ENCODE assay signal across 8 mouse cellular contexts in genomic region chr4:117836204-117836767, GRCm38 (mm10). TPM values are rescaled to one million over a fixed set of nuclear protein-coding genes. Genes with fewer than 3 reads are reported as not detected.
A peak's percentile ranks its signal among the peaks of the same experiment; 100 is the strongest.
DNase-seq lines count a peak whose midpoint lies in the region; ATAC-seq and TF ChIP-seq lines count a peak whose summit lies in the region.

No protein-coding gene starts in this region.

- peak overlapping the region; percentile 95 for H3ac ChIP-seq in C2C12 (ENCODE audit: control insufficient read depth, insufficient read length, low read depth)

- TF ChIP-seq CTCF in C2C12 (IDR thresholded peaks at IDR 0.05; ENCODE audit: control insufficient read depth, insufficient read depth, insufficient read length), result no peak
- TF ChIP-seq CTCF in embryonic fibroblast, embryonic 13.5 days (IDR thresholded peaks at IDR 0.05; ENCODE audit: borderline replicate concordance, insufficient read depth, low read length), result no peak

- no peaks in the 10 kb centered on the region for H3K79me3 ChIP-seq in C2C12 (ENCODE audit: low read depth)

- H3K4me3 ChIP-seq in C2C12 (ENCODE audit: insufficient read depth, poor library complexity, severe bottlenecking), result peak overlapping the region; percentile 53
- peak overlapping the region; percentile 78 for H3K4me3 ChIP-seq in embryonic fibroblast, embryonic 13.5 days (ENCODE audit: insufficient read depth, low read length)
- peak overlapping the region; percentile 94 for H3K4me3 ChIP-seq in heart, embryonic 10.5 days
- peak overlapping the region; percentile 83 for H3K4me3 ChIP-seq in kidney, embryonic 15.5 days (replicated peaks)

- no peaks in the 10 kb centered on the region for H3K27me3 ChIP-seq in C2C12 (ENCODE audit: control insufficient read depth, insufficient read depth, insufficient read length)
- H3K27me3 ChIP-seq in heart, embryonic 10.5 days (ENCODE audit: insufficient read depth, poor library complexity, severe bottlenecking), result peaks cover 28% of the 10 kb centered on the region
- 0 out of 2 replicates have a peak, but pooled peaks cover 4% of the 10 kb centered on the region for H3K27me3 ChIP-seq in kidney, embryonic 15.5 days

- H3K9ac ChIP-seq in kidney, embryonic 15.5 days, result peak overlapping the region; percentile 88

- peak; percentile 91 for DNase-seq in brain, adult 2 months (ENCODE audit: low read depth, low spot score)
- peak; percentile 96 for DNase-seq in heart, embryonic 10.5 days (ENCODE audit: low spot score)
- DNase-seq in liver, result peak; percentile 98
- peak; percentile 34 to 52 for DNase-seq in monocyte, adult 2 months (ENCODE audit: low read depth in 1 of 2, low spot score in 2 of 2)
- peak; percentile 82 for DNase-seq in spleen, postnatal 14 days (ENCODE audit: low spot score in 2 of 2)

- no peaks in the 10 kb centered on the region for H3K36me3 ChIP-seq in C2C12 (ENCODE audit: control insufficient read depth, insufficient read depth)
- H3K36me3 ChIP-seq in heart, embryonic 10.5 days, result no peaks in the 10 kb centered on the region; the same call in 1 of the 2 replicates
- H3K36me3 ChIP-seq in kidney, embryonic 15.5 days, result no peaks in the 10 kb centered on the region; the same call in 1 of the 2 replicates

- H3K9me3 ChIP-seq in heart, embryonic 10.5 days, result no peaks in the 10 kb centered on the region
- no peaks in the 10 kb centered on the region for H3K9me3 ChIP-seq in kidney, embryonic 15.5 days (replicated peaks)

- no peaks in the 10 kb centered on the region for H3K79me2 ChIP-seq in C2C12 (ENCODE audit: control insufficient read depth, insufficient read depth)

- under 1% methylated on average over 48 of the region's 48 CpGs for WGBS in heart, embryonic 10.5 days
- WGBS in kidney, embryonic 15.5 days, result under 1% methylated on average over 48 of the region's 48 CpGs

- H3K4me2 ChIP-seq in kidney, embryonic 15.5 days, result peak overlapping the region; percentile 97

- peak overlapping the region; percentile 43 for H3K27ac ChIP-seq in embryonic fibroblast, embryonic 13.5 days (ENCODE audit: insufficient read depth, low read length)
- peak overlapping the region; percentile 93 for H3K27ac ChIP-seq in heart, embryonic 10.5 days
- peak overlapping the region; percentile 87 for H3K27ac ChIP-seq in kidney, embryonic 15.5 days

- peak; percentile 90 for ATAC-seq in kidney, embryonic 15.5 days (replicated peaks; ENCODE audit: low FRiP score)

- H3K4me1 ChIP-seq in embryonic fibroblast, embryonic 13.5 days (ENCODE audit: control insufficient read depth, insufficient read depth, low read length), result no peaks in the 10 kb centered on the region
- peaks cover 20% of the 10 kb centered on the region for H3K4me1 ChIP-seq in heart, embryonic 10.5 days
- H3K4me1 ChIP-seq in kidney, embryonic 15.5 days, result peaks cover 28% of the 10 kb centered on the region

- TF ChIP-seq POLR2A in embryonic fibroblast, embryonic 13.5 days (IDR thresholded peaks at IDR 0.05; ENCODE audit: low read depth, low read length), result peak; percentile 69

TF ChIP-seq in C2C12, 6 proteins besides CTCF, POLR2A, EP300 and RAD21:
- TF ChIP-seq USF1 (IDR thresholded peaks at IDR 0.05; ENCODE audit: low read depth), result no peak
- no peak for TF ChIP-seq MYOG (IDR thresholded peaks at IDR 0.05; ENCODE audit: control insufficient read depth, extremely low read depth, insufficient read length)
- no peak for TF ChIP-seq MAX (IDR thresholded peaks at IDR 0.05)
- no peak for TF ChIP-seq CEBPB (IDR thresholded peaks at IDR 0.05; ENCODE audit: low read depth)
- no peak for TF ChIP-seq FOSL1 (IDR thresholded peaks at IDR 0.05; ENCODE audit: insufficient read depth, low read length, poor library complexity, severe bottlenecking)
- TF ChIP-seq MYOD1 (IDR thresholded peaks at IDR 0.05; ENCODE audit: control insufficient read depth, insufficient read length, low read depth), result no peak
TF ChIP-seq in C2C12: peak in this region for 0.

RNA-seq across cellular contexts. Expression of gene Slc6a9, which starts 2.0 kb away (rescaled TPM):
- 14.4 TPM for polyA plus RNA-seq in C2C12 (2012; fragmentation: generic; extraction: Trizol)
- 26.0 and 44.0 TPM in 2 replicates for polyA plus RNA-seq in embryonic fibroblast, embryonic 13.5 days (2011; ENCODE audit: insufficient read length, low read depth, missing spikeins)
- 12.5 and 12.8 TPM in 2 replicates for polyA plus RNA-seq in heart, embryonic 10.5 days (2016; fragmentation: Nextera tagmentation; extraction: Ambion mirVana)
- polyA plus RNA-seq in kidney, embryonic 15.5 days (2015; fragmentation: Nextera tagmentation; extraction: Ambion mirVana), result 9.4 and 15.2 TPM in 2 replicates

RNA-seq across cellular contexts. Expression of gene Ccdc24, which starts 36.1 kb away (rescaled TPM):
- polyA plus RNA-seq in C2C12 (2012; fragmentation: generic; extraction: Trizol), result 1.4 TPM
- polyA plus RNA-seq in embryonic fibroblast, embryonic 13.5 days (2011; ENCODE audit: insufficient read length, low read depth, missing spikeins), result 0.78 and 2.5 TPM in 2 replicates
- polyA plus RNA-seq in heart, embryonic 10.5 days (2016; fragmentation: Nextera tagmentation; extraction: Ambion mirVana), result 0.79 and 1.0 TPM in 2 replicates
- polyA plus RNA-seq in kidney, embryonic 15.5 days (2015; fragmentation: Nextera tagmentation; extraction: Ambion mirVana), result 0.89 and 1.8 TPM in 2 replicates

RNA-seq across cellular contexts. Expression of gene B4galt2, which starts 47.0 kb away (rescaled TPM):
- polyA plus RNA-seq in C2C12 (2012; fragmentation: generic; extraction: Trizol), result 37.7 TPM
- 43.8 and 45.6 TPM in 2 replicates for polyA plus RNA-seq in embryonic fibroblast, embryonic 13.5 days (2011; ENCODE audit: insufficient read length, low read depth, missing spikeins)
- polyA plus RNA-seq in heart, embryonic 10.5 days (2016; fragmentation: Nextera tagmentation; extraction: Ambion mirVana), result 14.2 and 17.7 TPM in 2 replicates
- polyA plus RNA-seq in kidney, embryonic 15.5 days (2015; fragmentation: Nextera tagmentation; extraction: Ambion mirVana), result 17.7 and 19.8 TPM in 2 replicates

RNA-seq across cellular contexts. Expression of gene Atp6v0b, which starts 50.8 kb away (rescaled TPM):
- 296 TPM for polyA plus RNA-seq in C2C12 (2012; fragmentation: generic; extraction: Trizol)
- 137 and 146 TPM in 2 replicates for polyA plus RNA-seq in embryonic fibroblast, embryonic 13.5 days (2011; ENCODE audit: insufficient read length, low read depth, missing spikeins)
- polyA plus RNA-seq in heart, embryonic 10.5 days (2016; fragmentation: Nextera tagmentation; extraction: Ambion mirVana), result 208 and 209 TPM in 2 replicates
- 212 and 221 TPM in 2 replicates for polyA plus RNA-seq in kidney, embryonic 15.5 days (2015; fragmentation: Nextera tagmentation; extraction: Ambion mirVana)

RNA-seq across cellular contexts. Expression of gene Dph2, which starts 55.5 kb away (rescaled TPM):
- polyA plus RNA-seq in C2C12 (2012; fragmentation: generic; extraction: Trizol), result 16.4 TPM
- 6.6 and 10.0 TPM in 2 replicates for polyA plus RNA-seq in embryonic fibroblast, embryonic 13.5 days (2011; ENCODE audit: insufficient read length, low read depth, missing spikeins)
- polyA plus RNA-seq in heart, embryonic 10.5 days (2016; fragmentation: Nextera tagmentation; extraction: Ambion mirVana), result 17.5 and 19.6 TPM in 2 replicates
- polyA plus RNA-seq in kidney, embryonic 15.5 days (2015; fragmentation: Nextera tagmentation; extraction: Ambion mirVana), result 21.2 and 22.2 TPM in 2 replicates

Comparison
In these comparisons a context has a peak if more than half of its experiments do, and no peak if none do; other contexts are left out.
1. Peak in every context shown above with its lines: DNase-seq, ATAC-seq, H3K4me3 ChIP-seq and H3K27ac ChIP-seq.
2. DNase-seq: peak in every context shown above with its lines; median percentile 98 in liver; 96 in heart, embryonic 10.5 days; 91 in brain, adult 2 months; 82 in spleen, postnatal 14 days; 43 in monocyte, adult 2 months.
3. H3K27ac ChIP-seq: peak in every context shown above with its lines; median percentile 93 in heart, embryonic 10.5 days; 87 in kidney, embryonic 15.5 days; 43 in embryonic fibroblast, embryonic 13.5 days.